In the genomic region with DNA sequence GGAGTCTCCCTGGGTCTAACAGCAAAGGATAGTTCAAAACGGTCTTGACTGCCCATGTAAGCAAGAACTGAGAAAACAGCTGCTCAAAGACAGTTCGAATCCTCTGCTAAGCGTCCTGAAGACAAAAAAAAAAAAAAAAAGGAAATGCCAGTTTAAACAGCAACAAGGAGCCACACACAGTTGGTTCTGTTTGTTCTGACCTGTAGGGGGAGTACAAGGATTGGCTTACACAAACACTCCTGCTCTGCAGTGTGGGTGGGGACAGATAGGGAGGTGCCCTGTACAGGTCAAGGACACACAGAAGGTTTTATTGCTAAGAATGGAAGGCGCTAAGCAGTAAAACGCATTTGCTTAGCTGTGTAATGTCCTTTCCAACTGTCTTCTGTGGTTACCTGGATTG, we compare ENCODE assay signal across 9 mouse cellular contexts. TPM values are rescaled to one million over a fixed set of nuclear protein-coding genes. Genes with fewer than 3 reads are reported as not detected.
DNase-seq lines count a peak whose midpoint lies in the region; ATAC-seq and TF ChIP-seq lines count a peak whose summit lies in the region.
"Had no signal": no experiment of that assay in that cellular context is flagged by ENCODE, and none has a peak within 500 bp of the region (broad histone marks: within the 10 kb centered on the region; RNA-seq: fewer than 3 reads in every experiment).

No protein-coding gene starts in this region.

- no peak overlapping the region for H3K4me3 ChIP-seq in intestine, embryonic 14.5 days (ENCODE audit: low read depth, low read length)
- H3K4me3 ChIP-seq in lung, embryonic 14.5 days (ENCODE audit: low read depth, low read length): no peak overlapping the region
- H3K4me3 ChIP-seq: neural tube, embryonic 13.5 days had no signal

- 23% methylated on average over 5 of the region's 5 CpGs for WGBS in intestine, embryonic 14.5 days
- WGBS in lung, embryonic 14.5 days: 24% methylated on average over 5 of the region's 5 CpGs

- no peak overlapping the region for H3K9ac ChIP-seq in intestine, embryonic 14.5 days (ENCODE audit: low read length)
- H3K9ac ChIP-seq in lung, embryonic 14.5 days: no peak overlapping the region
- H3K9ac ChIP-seq: neural tube, embryonic 13.5 days had no signal

- peak; percentile 86; the same call in 1 of the 2 replicates for ATAC-seq in intestine, embryonic 14.5 days (replicated peaks; ENCODE audit: low FRiP score, low TSS enrichment, low read depth)
- ATAC-seq in lung, embryonic 14.5 days (ENCODE audit: insufficient read depth): no peak

- no peaks in the 10 kb centered on the region for H3K4me1 ChIP-seq in intestine, embryonic 14.5 days (replicated peaks; ENCODE audit: control insufficient read depth, insufficient read depth, low read length)
- no peaks in the 10 kb centered on the region for H3K4me1 ChIP-seq in lung, embryonic 14.5 days (ENCODE audit: insufficient read depth)
- H3K4me1 ChIP-seq: neural tube, embryonic 13.5 days had no signal

- H3K27ac ChIP-seq in intestine, embryonic 14.5 days (ENCODE audit: low read depth): no peak overlapping the region
- no peak overlapping the region for H3K27ac ChIP-seq in lung, embryonic 14.5 days (ENCODE audit: low read depth)
- H3K27ac ChIP-seq: neural tube, embryonic 13.5 days had no signal

- H3K9me3 ChIP-seq in intestine, embryonic 14.5 days (ENCODE audit: control insufficient read depth, low read length): no peaks in the 10 kb centered on the region
- H3K9me3 ChIP-seq in lung, embryonic 14.5 days (ENCODE audit: low read depth, low read length): no peaks in the 10 kb centered on the region
- H3K9me3 ChIP-seq: neural tube, embryonic 13.5 days had no signal

- DNase-seq in layer of hippocampus, adult 11-12 months (ENCODE audit: low spot score): peak; percentile 57
- DNase-seq in layer of hippocampus, adult 9-10 months (ENCODE audit: low spot score): no peak
- DNase-seq in ES-CJ7 (ENCODE audit: low read depth, low spot score): peak; percentile 98
- peak; percentile 61 for DNase-seq in brain, embryonic 14.5 days (ENCODE audit: low read depth)
- no peak for DNase-seq in intestine, embryonic 14.5 days (ENCODE audit: low spot score)
- DNase-seq in lung, embryonic 14.5 days: peak; percentile 73
- DNase-seq in thymus, postnatal 10 days (ENCODE audit: low spot score in 2 of 2): peak; percentile 33 to 58
- no peak for DNase-seq in gastrocnemius, postnatal 25 days

- H3K4me2 ChIP-seq in intestine, embryonic 14.5 days (ENCODE audit: low read length): no peak overlapping the region
- no peak overlapping the region for H3K4me2 ChIP-seq in lung, embryonic 14.5 days
- H3K4me2 ChIP-seq: neural tube, embryonic 13.5 days had no signal

- H3K27me3 ChIP-seq in intestine, embryonic 14.5 days (replicated peaks; ENCODE audit: control insufficient read depth, insufficient read depth, low read length): no peaks in the 10 kb centered on the region
- H3K27me3 ChIP-seq in lung, embryonic 14.5 days (ENCODE audit: insufficient read depth, low read length): no peaks in the 10 kb centered on the region
- H3K27me3 ChIP-seq: neural tube, embryonic 13.5 days had no signal

- peak; percentile 45; the same call in 1 of the 2 replicates for TF ChIP-seq CTCF in brain, embryonic 14.5 days (IDR thresholded peaks at IDR 0.05; ENCODE audit: borderline replicate concordance, extremely low read depth, insufficient read depth, insufficient read length)
- peak; percentile 71 for TF ChIP-seq CTCF in lung, embryonic 14.5 days (IDR thresholded peaks at IDR 0.05; ENCODE audit: low read depth)

- TF ChIP-seq POLR2A in brain, embryonic 14.5 days (IDR thresholded peaks at IDR 0.05; ENCODE audit: borderline replicate concordance, extremely low read depth, insufficient read depth, insufficient read length, poor library complexity, severe bottlenecking): no peak

- H3K36me3 ChIP-seq in intestine, embryonic 14.5 days (ENCODE audit: control insufficient read depth, insufficient read depth, low read length): no peaks in the 10 kb centered on the region
- H3K36me3 ChIP-seq in lung, embryonic 14.5 days (ENCODE audit: insufficient read depth): no peaks in the 10 kb centered on the region
- H3K36me3 ChIP-seq: neural tube, embryonic 13.5 days had no signal

RNA-seq across cellular contexts. Expression of gene Itsn2, which starts 20.6 kb away (rescaled TPM):
- 18.2 and 20.7 TPM in 2 replicates for polyA plus RNA-seq in brain, embryonic 14.5 days (2012; rRNA removed)
- polyA plus RNA-seq in intestine, embryonic 14.5 days (2014; fragmentation: Nextera tagmentation; extraction: Ambion mirVana): 42.2 and 45.2 TPM in 2 replicates
- polyA plus RNA-seq in lung, embryonic 14.5 days (2014; fragmentation: Nextera tagmentation; extraction: Ambion mirVana): 42.7 and 45.9 TPM in 2 replicates
- total RNA-seq in gastrocnemius, postnatal 25 days (2021): 10 to 100 TPM; 17.9 to 22.2 TPM

RNA-seq across cellular contexts. Expression of gene Gm3625, which starts 20.9 kb away (rescaled TPM):
- polyA plus RNA-seq in brain, embryonic 14.5 days (2012; rRNA removed): not detected in 2 replicates
- polyA plus RNA-seq in intestine, embryonic 14.5 days (2014; fragmentation: Nextera tagmentation; extraction: Ambion mirVana): not detected in 2 replicates
- polyA plus RNA-seq in lung, embryonic 14.5 days (2014; fragmentation: Nextera tagmentation; extraction: Ambion mirVana): not detected in 2 replicates
- not detected for total RNA-seq in gastrocnemius, postnatal 25 days (2021)
- polyA plus RNA-seq: neural tube, embryonic 13.5 days had no signal

Comparison
In these comparisons a context has a peak if more than half of its experiments do, and no peak if none do; other contexts are left out.
1. DNase-seq: peak in layer of hippocampus, adult 11-12 months (single experiment), ES-CJ7 (single experiment), brain, embryonic 14.5 days (single experiment), lung, embryonic 14.5 days (single experiment) and thymus, postnatal 10 days (2 of 2); none in layer of hippocampus, adult 9-10 months (single experiment), intestine, embryonic 14.5 days (single experiment) and gastrocnemius, postnatal 25 days (single experiment).